Mouse (Mus musculus) kidney, postnatal 0 days (tissue): ENCODE data around the gene Sox5. TPM values are rescaled to one million over a fixed set of nuclear protein-coding genes. Genes with fewer than 3 reads are reported as not detected.
A peak's percentile ranks its signal among the peaks of the same experiment; 100 is the strongest.

Source experiments
- ATAC-seq: fragments of 200-750 bp; cut with Nextera tagmentation; replicated peaks from 2 replicates; pipeline ENCODE4 v1.8.0; 2017; ENCODE audit warnings: low read depth, moderate number of reproducible peaks, moderate TSS enrichment, moderate library complexity; ENCODE audit not compliant: low FRiP score
- DNase-seq: peaks from one replicate; pipeline ENCODE4 v3.0.0-alpha.2; 2016; ENCODE audit warnings: low spot score
- H3K27ac ChIP-seq: fragments of 300-500 bp; sonication (generic); 2 replicates; pipeline ENCODE4 v1.5.1; 2014; ENCODE audit warnings: mild to moderate bottlenecking
- H3K27me3 ChIP-seq: fragments of 300-500 bp; sonication (generic); 2 replicates; pipeline ENCODE4 v1.6.1; 2014; ENCODE audit warnings: low read length, mixed read lengths; ENCODE audit not compliant: insufficient read depth
- H3K36me3 ChIP-seq: fragments of 300-500 bp; sonication (generic); 2 replicates; pipeline ENCODE4 v1.6.1; 2014; ENCODE audit warnings: low read length, mixed read lengths; ENCODE audit not compliant: insufficient read depth
- H3K4me1 ChIP-seq: fragments of 300-500 bp; sonication (generic); replicated peaks from 2 replicates; pipeline ENCODE4 v1.6.1; 2014; ENCODE audit warnings: antibody characterized with exemption, low read length, mixed read lengths; ENCODE audit not compliant: insufficient read depth
- H3K4me2 ChIP-seq: fragments of 300-500 bp; sonication (generic); 2 replicates; pipeline ENCODE4 v1.6.1; 2014; ENCODE audit warnings: mild to moderate bottlenecking, low read length, moderate library complexity, mixed read lengths
- H3K4me3 ChIP-seq: fragments of 300-500 bp; sonication (generic); replicated peaks from 2 replicates; pipeline ENCODE4 v1.5.1; 2014; ENCODE audit warnings: low read depth, low read length
- H3K9ac ChIP-seq: fragments of 300-500 bp; sonication (generic); 2 replicates; pipeline ENCODE4 v1.6.1; 2014; ENCODE audit warnings: low read depth, low read length
- H3K9me3 ChIP-seq: fragments of 300-500 bp; sonication (generic); replicated peaks from 2 replicates; pipeline ENCODE4 v1.6.1; 2016; ENCODE audit warnings: low read length, inconsistent platforms, mixed read lengths
- CTCF ChIP-seq: IDR thresholded peaks from 2 replicates; pipeline ENCODE4 v1.5.1; 2016; ENCODE audit warnings: antibody characterized with exemption, low read depth, mild to moderate bottlenecking, moderate library complexity
- WGBS: fragments of 180-500 bp; shearing (Covaris S2); extraction: QIAGEN DNeasy Blood & Tissue Kit; methylation state at CpG from one replicate; pipeline ENCODE4 v1.1.7; 2014; 5-methylcytosine and 5-hydroxymethylcytosine counted together
- polyA plus RNA-seq: library from polyadenylated mRNA; unstranded; fragments of >200 nt; fragmentation: Nextera tagmentation; extraction: Ambion mirVana; gene quantifications from 2 replicates; pipeline ENCODE4 v1.2.1, GENCODE M21; 2015

The Sox5 gene
- polyA plus RNA-seq, 1 experiment from 2014 or later, result 6.1 TPM

GRCm38 (mm10) chr6:144445761-144446373 is 335.9 kb downstream of the Sox5 start:
- no peak for ATAC-seq
- H3K9me3 ChIP-seq, result no peaks in the 10 kb centered on the region

GRCm38 (mm10) chr6:144444367-144444766 is 337.4 kb downstream of the Sox5 start:
- TF ChIP-seq CTCF, result no peak
- H3K27me3 ChIP-seq, result no peaks in the 10 kb centered on the region
- 77% methylated on average over 5 of the region's 5 CpGs for WGBS

More at GRCm38 (mm10) chr6:144445761-144446373, 335.9 kb downstream of the Sox5 start:
- H3K4me3 ChIP-seq, result no peak overlapping the region
- H3K9ac ChIP-seq, result no peak overlapping the region
- no peak overlapping the region for H3K27ac ChIP-seq
- no peak overlapping the region for H3K4me2 ChIP-seq
- no peaks in the 10 kb centered on the region for H3K36me3 ChIP-seq
- WGBS, result 71% methylated on average over 8 of the region's 8 CpGs
- no peaks in the 10 kb centered on the region for H3K27me3 ChIP-seq
- TF ChIP-seq CTCF, result no peak
- H3K4me1 ChIP-seq, result no peaks in the 10 kb centered on the region
- DNase-seq, result no peak

DNA sequence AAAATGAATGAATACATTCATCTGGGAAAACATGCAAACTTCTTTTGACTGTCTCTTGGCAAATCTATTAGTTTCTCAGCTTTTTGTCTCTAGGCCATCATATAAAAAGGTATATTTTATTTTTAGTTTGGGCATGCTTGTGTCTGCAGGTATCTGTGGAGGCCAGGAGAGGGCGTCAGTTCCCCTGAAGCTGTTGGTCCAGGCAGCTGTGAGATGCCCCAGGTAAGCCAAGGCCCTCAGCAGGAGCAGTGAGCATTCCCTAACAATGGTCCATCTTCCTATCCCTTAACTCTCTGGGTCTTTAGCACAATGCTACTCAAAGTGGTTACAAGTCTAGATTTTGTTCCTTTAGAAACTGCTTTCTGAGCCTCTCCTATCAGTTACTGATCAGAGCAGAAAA is 338.1 kb downstream of the Sox5 start:
- WGBS, result 72% methylated on average over 1 of the region's 1 CpGs
- no peaks in the 10 kb centered on the region for H3K9me3 ChIP-seq
- no peak overlapping the region for H3K27ac ChIP-seq
- no peak overlapping the region for H3K4me2 ChIP-seq
- no peaks in the 10 kb centered on the region for H3K36me3 ChIP-seq
- no peak for ATAC-seq
- H3K4me3 ChIP-seq, result no peak overlapping the region
- H3K4me1 ChIP-seq, result no peaks in the 10 kb centered on the region
- H3K9ac ChIP-seq, result no peak overlapping the region
- DNase-seq, result no peak
- 0 out of 2 replicates have a peak, but pooled peaks have one; percentile 5 for TF ChIP-seq CTCF
- no peaks in the 10 kb centered on the region for H3K27me3 ChIP-seq

More at GRCm38 (mm10) chr6:144444367-144444766, 337.4 kb downstream of the Sox5 start:
- Histone ChIP-seq H3K36me3 (no peaks in the 10 kb centered on the region), H3K9me3 (no peaks in the 10 kb centered on the region), H3K4me3 (no peak overlapping the region), H3K4me2 (no peak overlapping the region), H3K9ac (no peak overlapping the region), H3K4me1 (no peaks in the 10 kb centered on the region), H3K27ac (no peak overlapping the region)
- DNase-seq (no peak), ATAC-seq (no peak)

- Histone ChIP-seq H3K27me3 (no peaks in the 10 kb centered on the region), H3K9me3 (no peaks in the 10 kb centered on the region), H3K4me1 (no peaks in the 10 kb centered on the region), H3K36me3 (no peaks in the 10 kb centered on the region), H3K9ac (no peak overlapping the region), H3K27ac (no peak overlapping the region), H3K4me3 (no peak overlapping the region), H3K4me2 (no peak overlapping the region)
- peak; percentile 34; the same call in 1 of the 2 replicates for TF ChIP-seq CTCF
- 70% methylated on average over 5 of the region's 5 CpGs for WGBS
- ATAC-seq, result no peak
- no peak for DNase-seq
Measured at GRCm38 (mm10) chr6:144429276-144429675, 352.5 kb downstream of the Sox5 start.

DNA sequence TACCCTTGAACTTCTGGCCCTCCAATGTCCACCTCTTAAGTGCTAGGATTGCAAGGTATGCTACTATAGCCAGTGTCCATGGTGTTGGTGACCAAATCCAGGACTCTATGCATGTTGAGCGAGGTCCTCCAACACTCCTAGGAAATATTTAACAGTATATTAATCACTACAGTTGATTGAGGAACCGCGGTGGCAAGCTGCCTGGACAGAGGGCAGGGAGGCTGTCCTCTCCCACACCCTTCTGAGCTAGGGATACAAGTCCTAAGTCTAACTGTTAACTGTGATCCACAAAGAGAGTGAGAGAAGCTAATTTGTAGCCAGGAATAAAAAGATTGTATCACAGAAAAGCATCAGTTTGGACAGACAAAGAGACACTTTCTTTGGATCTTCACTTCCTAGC is 373.7 kb downstream of the Sox5 start:
- H3K27ac ChIP-seq, result no peak overlapping the region
- no peak overlapping the region for H3K4me2 ChIP-seq
- no peak overlapping the region for H3K4me3 ChIP-seq
- no peaks in the 10 kb centered on the region for H3K9me3 ChIP-seq
- no peak for DNase-seq
- 55% methylated on average over 3 of the region's 3 CpGs for WGBS
- H3K27me3 ChIP-seq, result no peaks in the 10 kb centered on the region
- no peak overlapping the region for H3K9ac ChIP-seq
- H3K36me3 ChIP-seq, result no peaks in the 10 kb centered on the region
- no peak for TF ChIP-seq CTCF
- H3K4me1 ChIP-seq, result no peaks in the 10 kb centered on the region
- ATAC-seq, result no peak

- H3K9ac ChIP-seq, result no peak overlapping the region
Measured at GRCm38 (mm10) chr6:144398115-144398514, 383.7 kb downstream of the Sox5 start.

GRCm38 (mm10) chr6:144393151-144393550 is 388.6 kb downstream of the Sox5 start:
- Histone ChIP-seq H3K27ac (no peak overlapping the region), H3K4me2 (no peak overlapping the region), H3K36me3 (no peaks in the 10 kb centered on the region), H3K27me3 (no peaks in the 10 kb centered on the region), H3K9ac (no peak overlapping the region), H3K4me3 (no peak overlapping the region), H3K4me1 (no peaks in the 10 kb centered on the region), H3K9me3 (no peaks in the 10 kb centered on the region)
- ATAC-seq (no peak), DNase-seq (no peak)
- no peak for TF ChIP-seq CTCF
- WGBS, result 89% methylated on average over 6 of the region's 6 CpGs

More at GRCm38 (mm10) chr6:144398115-144398514, 383.7 kb downstream of the Sox5 start:
- H3K27ac ChIP-seq, result no peak overlapping the region
- H3K36me3 ChIP-seq, result no peaks in the 10 kb centered on the region
- WGBS, result 13% methylated on average over 10 of the region's 10 CpGs
- no peak for TF ChIP-seq CTCF
- no peaks in the 10 kb centered on the region for H3K4me1 ChIP-seq
- no peak overlapping the region for H3K4me3 ChIP-seq
- no peaks in the 10 kb centered on the region for H3K9me3 ChIP-seq
- peak; percentile 60 for DNase-seq
- H3K27me3 ChIP-seq, result no peaks in the 10 kb centered on the region
- H3K4me2 ChIP-seq, result peak overlapping the region; percentile 42
- 0 out of 2 replicates have a peak, but pooled peaks have one; percentile 36 for ATAC-seq
